Mouse (Mus musculus): ENCODE results near the gene Cacna1b.

GRCm38 (mm10) chr2:24806143-24806542, 43.2 kb upstream of the Cacna1b start:
- TF ChIP-seq CTCF (IDR thresholded peaks at IDR 0.05; ENCODE audit: low read depth) (no peak), EP300 (IDR thresholded peaks at IDR 0.05; ENCODE audit: low read depth) (no peak)

Measured in heart, postnatal 0 days (tissue).